Mouse (Mus musculus) spleen, adult 10 weeks (tissue): Measurements from ENCODE around the gene Taok1. TPM values are rescaled to one million over a fixed set of nuclear protein-coding genes. Genes with fewer than 3 reads are reported as not detected.

Experiments used
- polyA plus RNA-seq: library from polyadenylated mRNA; stranded (reverse); fragments of 350-450 nt; fragmentation: Illumina TruSeq; extraction: RNeasy Lipid Tissue Mini Kit (QIAGEN cat#74804); gene quantifications from one replicate; pipeline ENCODE4 v1.2.3, GENCODE M21; 2015; ENCODE audit warnings: low replicate concordance; ENCODE audit not compliant: insufficient read depth

Taok1 gene
- polyA plus RNA-seq = 45.2 TPM

GRCm38 (mm10) chr11:77607538-77608455 lies at the start of gene Taok1:
Gene Taok1 (minus strand): TSS chr11:77607815.

GRCm38 (mm10) chr11:77519043-77519442 lies 88.6 kb downstream of the Taok1 start, which contains the start of gene Gm10392:
Gene Gm10392 (minus strand): TSS chr11:77519198.

DNA sequence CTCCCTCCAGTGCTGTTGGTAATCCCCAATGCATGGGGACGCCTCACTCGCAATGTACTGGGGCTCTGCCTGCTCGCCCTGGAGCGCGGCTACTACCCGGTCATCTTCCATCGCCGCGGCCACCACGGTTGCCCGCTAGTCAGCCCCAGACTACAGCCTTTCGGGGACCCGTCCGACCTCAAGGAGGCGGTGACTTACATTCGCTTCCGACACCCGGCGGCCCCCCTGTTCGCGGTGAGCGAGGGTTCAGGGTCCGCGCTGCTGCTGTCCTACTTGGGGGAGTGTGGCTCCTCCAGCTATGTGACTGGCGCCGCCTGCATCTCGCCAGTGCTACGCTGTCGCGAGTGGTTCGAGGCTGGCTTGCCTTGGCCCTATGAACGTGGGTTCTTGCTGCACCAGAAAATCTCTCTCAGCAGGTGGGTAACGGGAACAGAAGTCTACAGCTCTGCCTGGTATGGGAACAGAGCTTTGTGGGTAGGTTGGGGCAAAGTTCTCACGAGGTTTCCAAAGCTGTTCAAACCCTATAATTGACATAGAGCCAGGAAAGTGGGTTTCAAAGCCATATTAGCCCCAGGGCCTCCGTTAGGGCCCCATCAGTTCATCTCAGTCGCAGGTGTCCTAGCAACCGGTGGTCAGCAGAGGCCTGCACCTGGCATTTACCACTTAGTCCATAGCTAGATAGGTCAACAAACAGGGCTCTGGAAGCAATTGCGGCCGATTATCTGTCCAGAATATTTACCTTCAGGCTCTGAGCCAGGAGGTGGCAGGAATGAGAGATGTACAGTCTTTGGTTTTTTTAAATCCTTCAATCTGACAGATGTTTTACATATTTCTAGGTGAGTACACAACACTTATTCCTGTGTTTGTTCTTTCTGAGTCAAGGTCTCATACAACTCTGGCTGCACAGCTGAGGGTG lies 91.7 kb downstream of the Taok1 start, which contains the start of gene Trp53i13:
Trp53i13 (minus strand) TSS at position 344 of the 916 bp plus-strand sequence.

GRCm38 (mm10) chr11:77514832-77515636 lies 92.6 kb downstream of the Taok1 start, which contains the start of gene Abhd15:
Gene Abhd15 (plus strand): TSS chr11:77515121.

GRCm38 (mm10) chr11:77493512-77494343 lies 113.9 kb downstream of the Taok1 start, which contains the start of gene Git1:
Gene Git1 (plus strand): TSS chr11:77493562.

GRCm38 (mm10) chr11:77489591-77490235 lies 117.9 kb downstream of the Taok1 start, which contains the start of gene Ankrd13b:
Gene Ankrd13b (minus strand): TSS chr11:77489678.

Other genes starting within 250 kb of the Taok1 start
- 0.26 TPM for gene Coro6, start 145.4 kb downstream of the Taok1 start, polyA plus RNA-seq
- gene Ankrd13b, start 118.1 kb downstream of the Taok1 start, polyA plus RNA-seq = 1.0 TPM
- 11.2 TPM for gene Git1, start 114.3 kb downstream of the Taok1 start, polyA plus RNA-seq
- gene Abhd15, start 92.7 kb downstream of the Taok1 start, polyA plus RNA-seq = 3.5 TPM
- gene Trp53i13, start 91.8 kb downstream of the Taok1 start, polyA plus RNA-seq = 1.1 TPM
- gene Gm10392, start 88.6 kb downstream of the Taok1 start, polyA plus RNA-seq = 0.48 TPM
- 80.8 TPM for gene Nufip2, start 78.3 kb upstream of the Taok1 start, polyA plus RNA-seq
- not detected for gene Cryba1, start 117.5 kb upstream of the Taok1 start, polyA plus RNA-seq
- gene Myo18a, start 155.4 kb upstream of the Taok1 start, polyA plus RNA-seq = 16.4 TPM
- gene Gm10277, start 179.9 kb upstream of the Taok1 start, polyA plus RNA-seq = not detected